Comparison of ENCODE assay signal across 8 mouse cellular contexts in genomic region chr5:35510589-35510988, GRCm38 (mm10). TPM values are rescaled to one million over a fixed set of nuclear protein-coding genes. Genes with fewer than 3 reads are reported as not detected.
DNase-seq lines count a peak whose midpoint lies in the region; ATAC-seq and TF ChIP-seq lines count a peak whose summit lies in the region.

No protein-coding gene starts in this region.

- no peak for TF ChIP-seq POLR2A in cerebellum, adult 2 months (IDR thresholded peaks at IDR 0.05; ENCODE audit: borderline replicate concordance, insufficient read depth, low read length)
- no peak for TF ChIP-seq POLR2A in testis, adult 2 months (IDR thresholded peaks at IDR 0.05; ENCODE audit: control insufficient read depth, low read depth, low read length)

- H3K4me1 ChIP-seq in intestine, embryonic 14.5 days (replicated peaks; ENCODE audit: control insufficient read depth, insufficient read depth, low read length): no peaks in the 10 kb centered on the region
- no peaks in the 10 kb centered on the region for H3K4me1 ChIP-seq in intestine, embryonic 16.5 days (ENCODE audit: control insufficient read depth, insufficient read depth, low read length)
- H3K4me1 ChIP-seq in G1E (ENCODE audit: insufficient read depth, low read depth, low read length): peaks cover 4% of the 10 kb centered on the region; the same call in 1 of the 2 replicates
- no peaks in the 10 kb centered on the region for H3K4me1 ChIP-seq in cerebellum, adult 2 months (ENCODE audit: control insufficient read depth, insufficient read depth, low read length)
- H3K4me1 ChIP-seq in lung, postnatal 0 days (ENCODE audit: insufficient read depth, low read depth, low read length): no peaks in the 10 kb centered on the region
- H3K4me1 ChIP-seq in testis, adult 2 months (ENCODE audit: control insufficient read depth, insufficient read depth, low read length): no peaks in the 10 kb centered on the region

- H3K27me3 ChIP-seq in intestine, embryonic 14.5 days (replicated peaks; ENCODE audit: control insufficient read depth, insufficient read depth, low read length): no peaks in the 10 kb centered on the region
- H3K27me3 ChIP-seq in intestine, embryonic 16.5 days (replicated peaks; ENCODE audit: control insufficient read depth, insufficient read depth, low read length): peaks cover 4% of the 10 kb centered on the region; the same call in 1 of the 2 replicates
- peaks cover 14% of the 10 kb centered on the region; the same call in 1 of the 2 replicates for H3K27me3 ChIP-seq in G1E (ENCODE audit: insufficient read depth, low read length)
- no peaks in the 10 kb centered on the region for H3K27me3 ChIP-seq in cerebellum, adult 2 months (ENCODE audit: control insufficient read depth, insufficient read depth, low read length)
- H3K27me3 ChIP-seq in lung, postnatal 0 days (replicated peaks; ENCODE audit: insufficient read depth, low read length): no peaks in the 10 kb centered on the region
- H3K27me3 ChIP-seq in testis, adult 2 months (ENCODE audit: control insufficient read depth, insufficient read depth, low read length): no peaks in the 10 kb centered on the region

- no peak overlapping the region for H3K4me3 ChIP-seq in intestine, embryonic 14.5 days (ENCODE audit: low read depth, low read length)
- no peak overlapping the region for H3K4me3 ChIP-seq in intestine, embryonic 16.5 days (ENCODE audit: low read length)
- no peak overlapping the region for H3K4me3 ChIP-seq in G1E (ENCODE audit: low read depth, low read length)
- H3K4me3 ChIP-seq in cerebellum, adult 2 months (replicated peaks; ENCODE audit: insufficient read depth, low read depth, low read length): no peak overlapping the region
- no peak overlapping the region for H3K4me3 ChIP-seq in lung, postnatal 0 days (ENCODE audit: low read depth, low read length)
- no peak overlapping the region for H3K4me3 ChIP-seq in testis, adult 2 months (ENCODE audit: control insufficient read depth, low read depth, low read length)

- no peaks in the 10 kb centered on the region for H3K9me3 ChIP-seq in intestine, embryonic 14.5 days (ENCODE audit: control insufficient read depth, low read length)
- H3K9me3 ChIP-seq in intestine, embryonic 16.5 days (ENCODE audit: control insufficient read depth, low read length): no peaks in the 10 kb centered on the region
- no peaks in the 10 kb centered on the region for H3K9me3 ChIP-seq in G1E (replicated peaks)
- H3K9me3 ChIP-seq in lung, postnatal 0 days (ENCODE audit: low read length): no peaks in the 10 kb centered on the region

- H3K9ac ChIP-seq in intestine, embryonic 14.5 days (ENCODE audit: low read length): no peak overlapping the region
- no peak overlapping the region for H3K9ac ChIP-seq in intestine, embryonic 16.5 days (ENCODE audit: low read depth, low read length)
- no peak overlapping the region for H3K9ac ChIP-seq in lung, postnatal 0 days (replicated peaks; ENCODE audit: low read depth)

- no peak for TF ChIP-seq CTCF in G1E (IDR thresholded peaks at IDR 0.05; ENCODE audit: low read depth, low read length)
- TF ChIP-seq CTCF in cerebellum, adult 2 months (IDR thresholded peaks at IDR 0.05; ENCODE audit: borderline replicate concordance, insufficient read depth, low read depth, low read length): peak; percentile 90
- peak; percentile 93 for TF ChIP-seq CTCF in lung, postnatal 0 days (IDR thresholded peaks at IDR 0.05)
- TF ChIP-seq CTCF in testis, adult 2 months (IDR thresholded peaks at IDR 0.05; ENCODE audit: control insufficient read depth, insufficient read depth, insufficient replicate concordance, low read depth, low read length): peak; percentile 81

- H3K36me3 ChIP-seq in intestine, embryonic 14.5 days (ENCODE audit: control insufficient read depth, insufficient read depth, low read length): no peaks in the 10 kb centered on the region
- H3K36me3 ChIP-seq in intestine, embryonic 16.5 days (ENCODE audit: control insufficient read depth, insufficient read depth, low read length): no peaks in the 10 kb centered on the region
- peaks cover 12% of the 10 kb centered on the region for H3K36me3 ChIP-seq in G1E (replicated peaks)
- no peaks in the 10 kb centered on the region for H3K36me3 ChIP-seq in lung, postnatal 0 days (ENCODE audit: insufficient read depth, low read length)
- no peaks in the 10 kb centered on the region for H3K36me3 ChIP-seq in testis, adult 2 months (ENCODE audit: control insufficient read depth, insufficient read depth, low read length)

- peak; percentile 88 for DNase-seq in intestine, embryonic 14.5 days (ENCODE audit: low spot score)
- peak; percentile 37 for DNase-seq in G1E (ENCODE audit: low spot score)
- DNase-seq in cerebellum, adult 2 months: peak; percentile 40 to 51
- DNase-seq in frontal cortex, postnatal 36 days (ENCODE audit: low spot score in 2 of 2): peak; percentile 57 to 66
- peak; percentile 31 for DNase-seq in large intestine, adult 2 months (ENCODE audit: low read depth, low spot score)
- peak; percentile 68 for DNase-seq in lung, postnatal 0 days (ENCODE audit: low spot score)

- WGBS in intestine, embryonic 14.5 days: 26% methylated on average over 5 of the region's 5 CpGs
- 14% methylated on average over 5 of the region's 5 CpGs for WGBS in intestine, embryonic 16.5 days
- 14% methylated on average over 5 of the region's 5 CpGs for WGBS in cerebellum, adult 2 months
- WGBS in large intestine, adult 2 months: 18% methylated on average over 5 of the region's 5 CpGs
- 9% methylated on average over 5 of the region's 5 CpGs for WGBS in lung, postnatal 0 days

- ATAC-seq in intestine, embryonic 14.5 days (replicated peaks; ENCODE audit: low FRiP score, low TSS enrichment, low read depth): no peak
- ATAC-seq in intestine, embryonic 16.5 days: no peak
- 0 out of 2 replicates have a peak, but pooled peaks have one; percentile 34 for ATAC-seq in G1E (ENCODE audit: extremely low read depth, insufficient number of reproducible peaks, low FRiP score, poor library complexity, severe bottlenecking)
- peak; percentile 26; the same call in 1 of the 2 replicates for ATAC-seq in lung, postnatal 0 days

- H3K27ac ChIP-seq in intestine, embryonic 14.5 days (ENCODE audit: low read depth): no peak overlapping the region
- no peak overlapping the region for H3K27ac ChIP-seq in intestine, embryonic 16.5 days (ENCODE audit: low read length)
- H3K27ac ChIP-seq in cerebellum, adult 2 months (ENCODE audit: insufficient read depth, low read length): no peak overlapping the region
- no peak overlapping the region for H3K27ac ChIP-seq in lung, postnatal 0 days (ENCODE audit: low read length)
- H3K27ac ChIP-seq in testis, adult 2 months (ENCODE audit: control insufficient read depth, insufficient read depth, low read depth, low read length): no peak overlapping the region

- no peak for TF ChIP-seq EP300 in lung, postnatal 0 days (IDR thresholded peaks at IDR 0.05)

- no peak overlapping the region for H3K4me2 ChIP-seq in intestine, embryonic 14.5 days (ENCODE audit: low read length)
- H3K4me2 ChIP-seq in intestine, embryonic 16.5 days (ENCODE audit: low read depth, low read length): no peak overlapping the region
- H3K4me2 ChIP-seq in lung, postnatal 0 days (replicated peaks; ENCODE audit: low read depth, low read length): no peak overlapping the region

RNA-seq across cellular contexts. Expression of gene Cpz, which starts 14.9 kb away (rescaled TPM):
- 11.7 and 12.4 TPM in 2 replicates for polyA plus RNA-seq in intestine, embryonic 14.5 days (2014; fragmentation: Nextera tagmentation; extraction: Ambion mirVana)
- 13.6 and 14.0 TPM in 2 replicates for polyA plus RNA-seq in intestine, embryonic 16.5 days (2015; fragmentation: Nextera tagmentation; extraction: Ambion mirVana)
- total RNA-seq in G1E (2014; fragmentation: Nextera tagmentation) (9.7 and 15.1 TPM in 2 replicates), G1E (2017) (19.8 and 22.4 TPM in 2 replicates)
- 6.0 and 6.8 TPM in 2 replicates for polyA plus RNA-seq in G1E (2012)
- 0.36 and 0.57 TPM in 2 replicates for polyA plus RNA-seq in cerebellum, adult 2 months (2012; rRNA removed)
- 1.1 and 1.2 TPM in 2 replicates for polyA plus RNA-seq in large intestine, adult 2 months (2012; rRNA removed)
- 3.4 and 4.1 TPM in 2 replicates for polyA plus RNA-seq in lung, postnatal 0 days (2015; fragmentation: Nextera tagmentation; extraction: Ambion mirVana)
- polyA plus RNA-seq in testis, adult 2 months (2012; rRNA removed): 1.4 and 2.9 TPM in 2 replicates

Comparison
In these comparisons a context has a peak if more than half of its experiments do, and no peak if none do; other contexts are left out.
1. ATAC-seq: peak in G1E (single experiment) and lung, postnatal 0 days (single experiment); none in intestine, embryonic 14.5 days (single experiment) and intestine, embryonic 16.5 days (single experiment).
2. DNase-seq: peak in every context shown above with its lines; median percentile 88 in intestine, embryonic 14.5 days; 68 in lung, postnatal 0 days; 62 in frontal cortex, postnatal 36 days; 46 in cerebellum, adult 2 months; 37 in G1E; 31 in large intestine, adult 2 months.